Mouse (Mus musculus): Measurements from ENCODE around the gene U2surp. TPM values are rescaled to one million over a fixed set of nuclear protein-coding genes. Genes with fewer than 3 reads are reported as not detected.
"Not testable (repeated sequence)": the region's sequence is repeated elsewhere in the genome, so short reads cannot be mapped to it uniquely, and the experiment has no call there.

The U2surp gene
- total RNA-seq, 2 experiments from 2014 or later = 80.4 to 87.4 TPM

- intact Hi-C loops (cut with DNase I) = no loop called here
Measured at GRCm38 (mm10) chr9:95479981-95480380, 31.8 kb downstream of the U2surp start.

GRCm38 (mm10) chr9:95478443-95478842 lies 33.4 kb downstream of the U2surp start:
- intact Hi-C loops (cut with DNase I) = no loop called here
- no peak for DNase-seq

More at GRCm38 (mm10) chr9:95479981-95480380, 31.8 kb downstream of the U2surp start:
- no peak for DNase-seq

GRCm38 (mm10) chr9:95472926-95473325 lies 38.9 kb downstream of the U2surp start:
- DNase-seq = no peak
- intact Hi-C loops (cut with DNase I) = loop anchor here (2.0 to 5.0 kb wide), 2 partner anchors 66 to 736 kb away; partner anchors contain the start of gene Chst2

GRCm38 (mm10) chr9:95469011-95469576 lies 42.7 kb downstream of the U2surp start:
- intact Hi-C loops (cut with DNase I); DNase-seq: not testable (repeated sequence)

GRCm38 (mm10) chr9:95464028-95464427 lies 47.8 kb downstream of the U2surp start:
- intact Hi-C loops (cut with DNase I) = no loop called here
- DNase-seq = no peak

GRCm38 (mm10) chr9:95451931-95452330 lies 59.9 kb downstream of the U2surp start:
- DNase-seq = peak; percentile 27
- intact Hi-C loops (cut with DNase I) = no loop called here

- intact Hi-C loops (cut with DNase I) = no loop called here
- no peak for DNase-seq
Measured at GRCm38 (mm10) chr9:95450586-95450985, 61.2 kb downstream of the U2surp start.

- intact Hi-C loops (cut with DNase I) = no loop called here
Measured at GRCm38 (mm10) chr9:95442321-95442731, 69.5 kb downstream of the U2surp start.

GRCm38 (mm10) chr9:95437883-95438282 lies 73.9 kb downstream of the U2surp start:
- intact Hi-C loops (cut with DNase I) = no loop called here
- DNase-seq = peak; percentile 27

More at GRCm38 (mm10) chr9:95442321-95442731, 69.5 kb downstream of the U2surp start:
- DNase-seq = peak; percentile 48

- intact Hi-C loops (cut with DNase I) = no loop called here
- no peak for DNase-seq
Measured at GRCm38 (mm10) chr9:95436294-95436613, 75.5 kb downstream of the U2surp start.

- intact Hi-C loops (cut with DNase I) = no loop called here
- DNase-seq = no peak
Measured at GRCm38 (mm10) chr9:95435506-95436293, 76.1 kb downstream of the U2surp start.

- intact Hi-C loops (cut with DNase I) = no loop called here
- DNase-seq = no peak
Measured at GRCm38 (mm10) chr9:95428277-95428676, 83.5 kb downstream of the U2surp start.

GRCm38 (mm10) chr9:95413911-95414310 lies 97.9 kb downstream of the U2surp start:
- no peak for DNase-seq
- intact Hi-C loops (cut with DNase I) = no loop called here

GRCm38 (mm10) chr9:95412047-95412446 lies 99.7 kb downstream of the U2surp start:
- intact Hi-C loops (cut with DNase I) = no loop called here
- no peak for DNase-seq

GRCm38 (mm10) chr9:95407586-95408220 lies 104.1 kb downstream of the U2surp start:
- intact Hi-C loops (cut with DNase I) = loop anchor here (2.0 to 10.0 kb wide), 3 partner anchors 65 to 669 kb away; no protein-coding TSS in a partner anchor
- DNase-seq = peak; percentile 26

Other genes with a start within 250 kb of the U2surp start
- 10 to 100 TPM; 53.2 to 63.3 TPM for gene Chst2, start 105.3 kb downstream of the U2surp start, total RNA-seq (2021)
- gene Paqr9, start 47.7 kb upstream of the U2surp start, total RNA-seq (2021) = 10 to 100 TPM; 32.0 to 32.2 TPM
- 1 to 10 TPM in 1 of 2 experiments, under 1 TPM in 1; 0.62 to 1.3 TPM for gene Pcolce2, start 125.6 kb upstream of the U2surp start, total RNA-seq (2021)
- gene Trpc1, start 238.4 kb upstream of the U2surp start, total RNA-seq (2021) = 10 to 100 TPM; 33.7 to 35.9 TPM